Comparison of ENCODE assay signal across 18 mouse cellular contexts in genomic region chr3:138889769-138890295, GRCm38 (mm10).
DNase-seq lines count a peak whose midpoint lies in the region; ATAC-seq and TF ChIP-seq lines count a peak whose summit lies in the region.
"Had no signal": no experiment of that assay in that cellular context is flagged by ENCODE, and none has a peak within 500 bp of the region (broad histone marks: within the 10 kb centered on the region; RNA-seq: fewer than 3 reads in every experiment).

No protein-coding gene starts in this region.

- intact Hi-C loops in left cerebral cortex, adult 2 months (cut with DNase I): no loop called here
- intact Hi-C loops in left cerebral cortex, postnatal 10 days (cut with DNase I): loop anchor here (10.0 kb wide), 1 partner anchor 65 kb away; no protein-coding TSS in a partner anchor

- TF ChIP-seq CTCF in left cerebral cortex, adult 2 months (IDR thresholded peaks at IDR 0.05): no peak
- no peak for TF ChIP-seq CTCF in thymus, adult 2 months (IDR thresholded peaks at IDR 0.05; ENCODE audit: borderline replicate concordance, control insufficient read depth, extremely low read depth, insufficient read depth, low read length, poor library complexity)

- no peaks in the 10 kb centered on the region for H3K27me3 ChIP-seq in heart, embryonic 10.5 days (ENCODE audit: insufficient read depth, poor library complexity, severe bottlenecking)
- no peaks in the 10 kb centered on the region for H3K27me3 ChIP-seq in thymus, adult 2 months (ENCODE audit: control insufficient read depth, insufficient read depth, low read length)
- H3K27me3 ChIP-seq: forebrain, embryonic 13.5 days; limb, embryonic 15.5 days; midbrain, embryonic 12.5 days; neural tube, embryonic 12.5 days had no signal

- H3K36me3 ChIP-seq in heart, embryonic 10.5 days: no peaks in the 10 kb centered on the region
- no peaks in the 10 kb centered on the region for H3K36me3 ChIP-seq in thymus, adult 2 months (ENCODE audit: control insufficient read depth, insufficient read depth, low read length)
- H3K36me3 ChIP-seq: limb, embryonic 15.5 days; midbrain, embryonic 12.5 days had no signal

- peaks cover 15% of the 10 kb centered on the region for H3K4me1 ChIP-seq in heart, embryonic 10.5 days
- H3K4me1 ChIP-seq in thymus, adult 2 months (replicated peaks; ENCODE audit: control insufficient read depth, insufficient read depth, low read length): peaks cover 8% of the 10 kb centered on the region

- no peak for DNase-seq in heart, embryonic 10.5 days (ENCODE audit: low spot score)
- DNase-seq in heart, adult 9 months (ENCODE audit: low spot score in 2 of 2): no peak
- no peak for DNase-seq in left cerebral cortex, adult 2 months (ENCODE audit: extremely low spot score in 1 of 2, low spot score in 2 of 2)
- no peak for DNase-seq in left cerebral cortex, postnatal 10 days (ENCODE audit: extremely low spot score in 1 of 2, low spot score in 2 of 2)
- no peak for DNase-seq in thymus, adult 2 months
- no peak for DNase-seq in thymus, postnatal 0 days (ENCODE audit: low spot score)
- DNase-seq in kidney, adult 18-20 months: no peak
- DNase-seq: adrenal gland, adult 8-10 months; heart, adult 11 months; kidney, adult 11 months; liver, postnatal 0 days; lung, postnatal 4 days; thymus, postnatal 14 days had no signal

- no peak for ATAC-seq in erythroid progenitor cell, adult 5-6 weeks (replicated peaks; ENCODE audit: low FRiP score, poor library complexity, severe bottlenecking)
- ATAC-seq: forebrain, embryonic 13.5 days; liver, postnatal 0 days had no signal

- H3K27ac ChIP-seq in heart, embryonic 10.5 days: 0 out of 2 replicates have a peak overlapping the region, but pooled peaks have one; percentile 11
- peak overlapping the region; percentile 24; the same call in 1 of the 2 replicates for H3K27ac ChIP-seq in left cerebral cortex, adult 2 months
- peak overlapping the region; percentile 32; the same call in 1 of the 2 replicates for H3K27ac ChIP-seq in thymus, adult 2 months (ENCODE audit: control insufficient read depth, insufficient read depth, low read length)
- H3K27ac ChIP-seq: forebrain, embryonic 13.5 days; limb, embryonic 15.5 days; midbrain, embryonic 12.5 days; neural tube, embryonic 12.5 days had no signal

- TF ChIP-seq POLR2A in thymus, adult 2 months (IDR thresholded peaks at IDR 0.05; ENCODE audit: control insufficient read depth, extremely low read depth, insufficient read depth, low read length, poor library complexity): no peak

- WGBS in heart, embryonic 10.5 days: 68% methylated on average over 10 of the region's 10 CpGs
- 91% methylated on average over 10 of the region's 10 CpGs for WGBS in thymus, adult 2 months

- no peaks in the 10 kb centered on the region for H3K9me3 ChIP-seq in heart, embryonic 10.5 days
- H3K9me3 ChIP-seq: forebrain, embryonic 13.5 days; limb, embryonic 15.5 days; midbrain, embryonic 12.5 days; neural tube, embryonic 12.5 days had no signal

- no peak overlapping the region for H3K4me3 ChIP-seq in heart, embryonic 10.5 days
- H3K4me3 ChIP-seq in left cerebral cortex, adult 2 months: no peak overlapping the region
- H3K4me3 ChIP-seq in thymus, adult 2 months (ENCODE audit: control insufficient read depth, insufficient read depth, low read length): no peak overlapping the region
- H3K4me3 ChIP-seq: forebrain, embryonic 13.5 days; limb, embryonic 15.5 days; midbrain, embryonic 12.5 days; neural tube, embryonic 12.5 days had no signal
